Mouse (Mus musculus): ENCODE measurements around the gene Samt3. TPM values are rescaled to one million over a fixed set of nuclear protein-coding genes. Genes with fewer than 3 reads are reported as not detected.

Gene Samt3
- total RNA-seq (2014; fragmentation: Nextera tagmentation) (not detected in 2 replicates), total RNA-seq (2017) (not detected in 2 replicates), polyA plus RNA-seq (2012) (not detected in 2 replicates)

- no peaks in the 10 kb centered on the region for H3K27me3 ChIP-seq (ENCODE audit: insufficient read depth, low read length)
- H3K4me3 ChIP-seq (ENCODE audit: low read depth, low read length): no peak within 1 kb of the TSS
- ATAC-seq (ENCODE audit: extremely low read depth, insufficient number of reproducible peaks, low FRiP score, poor library complexity, severe bottlenecking) (no peak), DNase-seq (ENCODE audit: low spot score) (no peak)
- no peaks in the 10 kb centered on the region for H3K9me3 ChIP-seq (replicated peaks)
- H3K4me1 ChIP-seq (ENCODE audit: insufficient read depth, low read depth, low read length): no peaks in the 10 kb centered on the region
- H3K36me3 ChIP-seq (replicated peaks): no peaks in the 10 kb centered on the region
- TF ChIP-seq GATA1 (IDR thresholded peaks at IDR 0.05; ENCODE audit: borderline replicate concordance, low read length) (no peak), CTCF (IDR thresholded peaks at IDR 0.05; ENCODE audit: low read depth, low read length) (no peak), GATA2 (IDR thresholded peaks at IDR 0.05; ENCODE audit: borderline replicate concordance, low read depth, low read length) (no peak), TAL1 (conservative IDR thresholded peaks at IDR 0.05; ENCODE audit: low read depth, low read length) (no peak), POLR2AphosphoS5 (IDR thresholded peaks at IDR 0.05; ENCODE audit: insufficient replicate concordance, low read depth, low read length) (no peak)
Measured at GRCm38 (mm10) chrX:86043899-86044298, at the start of gene Samt3. TSS of gene Samt3 (plus strand) at chrX:86044199.

- ATAC-seq (ENCODE audit: extremely low read depth, insufficient number of reproducible peaks, low FRiP score, poor library complexity, severe bottlenecking) (no peak), DNase-seq (ENCODE audit: low spot score) (no peak)
- Histone ChIP-seq H3K27me3 (ENCODE audit: insufficient read depth, low read length) (no peaks in the 10 kb centered on the region), H3K4me3 (ENCODE audit: low read depth, low read length) (no peak overlapping the region), H3K36me3 (replicated peaks) (no peaks in the 10 kb centered on the region), H3K9me3 (replicated peaks) (no peaks in the 10 kb centered on the region), H3K4me1 (ENCODE audit: insufficient read depth, low read depth, low read length) (no peaks in the 10 kb centered on the region)
- no peak for TF ChIP-seq GATA2 (IDR thresholded peaks at IDR 0.05; ENCODE audit: borderline replicate concordance, low read depth, low read length)
- TF ChIP-seq POLR2AphosphoS5 (IDR thresholded peaks at IDR 0.05; ENCODE audit: insufficient replicate concordance, low read depth, low read length): no peak
- TF ChIP-seq GATA1 (IDR thresholded peaks at IDR 0.05; ENCODE audit: borderline replicate concordance, low read length): no peak
- no peak for TF ChIP-seq TAL1 (conservative IDR thresholded peaks at IDR 0.05; ENCODE audit: low read depth, low read length)
- no peak for TF ChIP-seq CTCF (IDR thresholded peaks at IDR 0.05; ENCODE audit: low read depth, low read length)
Measured at GRCm38 (mm10) chrX:86016591-86016990, 27.4 kb upstream of the Samt3 start.

GRCm38 (mm10) chrX:86088672-86089071, 44.7 kb downstream of the Samt3 start:
- Histone ChIP-seq H3K27me3 (ENCODE audit: insufficient read depth, low read length) (no peaks in the 10 kb centered on the region), H3K4me1 (ENCODE audit: insufficient read depth, low read depth, low read length) (no peaks in the 10 kb centered on the region), H3K36me3 (replicated peaks) (no peaks in the 10 kb centered on the region), H3K4me3 (ENCODE audit: low read depth, low read length) (no peak overlapping the region), H3K9me3 (replicated peaks) (no peaks in the 10 kb centered on the region)
- ATAC-seq (ENCODE audit: extremely low read depth, insufficient number of reproducible peaks, low FRiP score, poor library complexity, severe bottlenecking): no peak
- no peak for DNase-seq (ENCODE audit: low spot score)
- TF ChIP-seq GATA1 (IDR thresholded peaks at IDR 0.05; ENCODE audit: borderline replicate concordance, low read length): no peak
- TF ChIP-seq CTCF (IDR thresholded peaks at IDR 0.05; ENCODE audit: low read depth, low read length): no peak
- TF ChIP-seq GATA2 (IDR thresholded peaks at IDR 0.05; ENCODE audit: borderline replicate concordance, low read depth, low read length): no peak
- no peak for TF ChIP-seq TAL1 (conservative IDR thresholded peaks at IDR 0.05; ENCODE audit: low read depth, low read length)

Other genes starting within 250 kb of the Samt3 start
- gene 5430427O19Rik, start 173.8 kb upstream of the Samt3 start, total RNA-seq (2014; fragmentation: Nextera tagmentation): 1.4 and 1.7 TPM in 2 replicates
- gene 5430427O19Rik, start 173.8 kb upstream of the Samt3 start, total RNA-seq (2017): 4.4 and 4.5 TPM in 2 replicates
- 0.09 and 0.12 TPM in 2 replicates for gene 5430427O19Rik, start 173.8 kb upstream of the Samt3 start, polyA plus RNA-seq (2012)
- not detected in 2 replicates for gene Nr0b1, start 147.6 kb downstream of the Samt3 start, total RNA-seq (2014; fragmentation: Nextera tagmentation)
- not detected in 2 replicates for gene Nr0b1, start 147.6 kb downstream of the Samt3 start, total RNA-seq (2017)
- not detected in 2 replicates for gene Nr0b1, start 147.6 kb downstream of the Samt3 start, polyA plus RNA-seq (2012)

All from G1E (cell line).